ENCODE assay signal across 8 mouse cellular contexts in the genomic region with DNA sequence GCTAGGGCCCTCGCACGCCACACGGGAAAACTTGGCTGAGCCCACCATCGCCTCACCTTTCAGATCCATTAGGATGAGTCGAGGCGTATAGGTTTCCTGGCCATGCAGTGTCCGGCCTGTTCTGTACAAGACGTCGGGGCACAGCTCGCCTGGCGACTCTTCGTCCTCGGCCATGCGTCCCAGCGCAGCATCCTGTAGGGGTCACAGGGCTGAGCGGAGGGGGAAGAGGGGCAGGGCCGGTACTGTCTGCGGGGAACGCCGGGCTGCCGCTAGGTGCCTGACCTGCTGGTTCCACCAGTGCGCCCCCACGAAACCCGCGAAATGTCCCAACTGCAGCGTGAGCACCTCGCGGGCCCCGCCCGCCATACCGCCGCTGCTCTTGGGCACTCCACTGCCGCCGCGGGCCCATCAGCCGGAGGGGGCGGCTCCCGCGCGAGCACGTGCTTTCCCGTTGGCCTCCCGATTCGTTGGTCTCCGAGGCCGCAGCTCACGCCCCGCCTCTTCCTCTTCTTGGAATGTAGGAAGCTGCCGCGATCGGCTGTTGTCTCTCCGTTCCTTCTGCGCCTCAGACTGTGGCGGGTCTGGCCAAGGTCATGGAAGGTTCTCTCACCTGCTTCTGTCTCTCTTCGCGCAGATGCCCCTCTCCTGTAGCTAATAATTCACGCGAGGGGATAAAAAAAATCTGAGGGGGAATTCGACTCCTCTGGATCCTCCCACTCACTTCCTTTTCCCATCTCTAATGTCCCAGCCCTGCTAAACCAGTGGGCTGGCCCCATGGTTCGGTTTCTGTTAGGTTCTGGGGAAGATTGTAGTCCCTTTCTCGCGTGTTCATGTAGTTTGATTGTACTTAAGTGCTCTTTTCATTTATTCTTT. TPM values are rescaled to one million over a fixed set of nuclear protein-coding genes. Genes with fewer than 3 reads are reported as not detected.
DNase-seq lines count a peak whose midpoint lies in the region; ATAC-seq and TF ChIP-seq lines count a peak whose summit lies in the region.

Msto1 (minus strand) TSS at position 489 of the 873 bp plus-strand sequence.

- peak within 1 kb of the TSS; percentile 74 for H3K4me2 ChIP-seq in kidney, embryonic 15.5 days

- peak within 1 kb of the TSS; percentile 75 for H3K9ac ChIP-seq in kidney, embryonic 15.5 days

- H3K36me3 ChIP-seq in heart, embryonic 10.5 days, result peaks cover 41% of the 10 kb centered on the region
- H3K36me3 ChIP-seq in kidney, embryonic 15.5 days, result peaks cover 38% of the 10 kb centered on the region

- H3K4me3 ChIP-seq in bone marrow macrophage, adult 2 months (ENCODE audit: insufficient read depth, low read length), result peak within 1 kb of the TSS; percentile 78
- H3K4me3 ChIP-seq in embryonic fibroblast, embryonic 13.5 days (ENCODE audit: insufficient read depth, low read length), result peak within 1 kb of the TSS; percentile 84
- H3K4me3 ChIP-seq in heart, embryonic 10.5 days, result peak within 1 kb of the TSS; percentile 88
- peak within 1 kb of the TSS; percentile 80 for H3K4me3 ChIP-seq in kidney, embryonic 15.5 days (replicated peaks)

- no peaks in the 10 kb centered on the region for H3K27me3 ChIP-seq in heart, embryonic 10.5 days (ENCODE audit: insufficient read depth, poor library complexity, severe bottlenecking)
- no peaks in the 10 kb centered on the region for H3K27me3 ChIP-seq in kidney, embryonic 15.5 days

- DNase-seq in A20 (ENCODE audit: low read depth, low spot score) (peak; percentile 95), liver (peak; percentile 94)
- peak; percentile 97 for DNase-seq in heart, embryonic 10.5 days (ENCODE audit: low spot score)
- peak; percentile 92 to 96 for DNase-seq in spleen, postnatal 4 days (ENCODE audit: low spot score in 2 of 2)

- peak within 1 kb of the TSS; percentile 70 for H3K27ac ChIP-seq in bone marrow macrophage, adult 2 months (ENCODE audit: insufficient read depth, low read depth, low read length)
- peak within 1 kb of the TSS; percentile 94 for H3K27ac ChIP-seq in embryonic fibroblast, embryonic 13.5 days (ENCODE audit: insufficient read depth, low read length)
- H3K27ac ChIP-seq in heart, embryonic 10.5 days, result peak within 1 kb of the TSS; percentile 94
- H3K27ac ChIP-seq in kidney, embryonic 15.5 days, result peak within 1 kb of the TSS; percentile 93

- peaks cover 5% of the 10 kb centered on the region; the same call in 1 of the 2 replicates for H3K4me1 ChIP-seq in bone marrow macrophage, adult 2 months (ENCODE audit: control insufficient read depth, insufficient read depth, low read length)
- H3K4me1 ChIP-seq in embryonic fibroblast, embryonic 13.5 days (ENCODE audit: control insufficient read depth, insufficient read depth, low read length), result no peaks in the 10 kb centered on the region
- peaks cover 27% of the 10 kb centered on the region; the same call in 1 of the 2 replicates for H3K4me1 ChIP-seq in heart, embryonic 10.5 days
- H3K4me1 ChIP-seq in kidney, embryonic 15.5 days, result peaks cover 18% of the 10 kb centered on the region

- no peak; the same call in 1 of the 2 replicates for TF ChIP-seq POLR2A in bone marrow macrophage, adult 2 months (IDR thresholded peaks at IDR 0.05; ENCODE audit: borderline replicate concordance, low read depth, low read length)
- peak; percentile 91 for TF ChIP-seq POLR2A in embryonic fibroblast, embryonic 13.5 days (IDR thresholded peaks at IDR 0.05; ENCODE audit: low read depth, low read length)

- under 1% methylated on average over 62 of the region's 62 CpGs for WGBS in heart, embryonic 10.5 days
- WGBS in kidney, embryonic 15.5 days, result under 1% methylated on average over 62 of the region's 62 CpGs

- ATAC-seq in kidney, embryonic 15.5 days (replicated peaks; ENCODE audit: low FRiP score), result peak; percentile 97
- ATAC-seq in monocyte, adult 5-6 weeks (replicated peaks; ENCODE audit: insufficient number of reproducible peaks, low FRiP score, low TSS enrichment, poor library complexity, severe bottlenecking), result peak; percentile 95

- TF ChIP-seq CTCF in bone marrow macrophage, adult 2 months (IDR thresholded peaks at IDR 0.05; ENCODE audit: low read depth, low read length), result no peak
- no peak for TF ChIP-seq CTCF in embryonic fibroblast, embryonic 13.5 days (IDR thresholded peaks at IDR 0.05; ENCODE audit: borderline replicate concordance, insufficient read depth, low read length)

- H3K9me3 ChIP-seq in heart, embryonic 10.5 days, result no peaks in the 10 kb centered on the region
- H3K9me3 ChIP-seq in kidney, embryonic 15.5 days (replicated peaks), result no peaks in the 10 kb centered on the region

RNA-seq across cellular contexts. Expression of gene Msto1, which starts in this region (rescaled TPM):
- 10.1 and 11.8 TPM in 2 replicates for polyA plus RNA-seq in bone marrow macrophage, adult 2 months (2012; ENCODE audit: insufficient read depth, insufficient read length, missing spikeins)
- 21.5 and 27.5 TPM in 2 replicates for polyA plus RNA-seq in embryonic fibroblast, embryonic 13.5 days (2011; ENCODE audit: insufficient read length, low read depth, missing spikeins)
- polyA plus RNA-seq in heart, embryonic 10.5 days (2016; fragmentation: Nextera tagmentation; extraction: Ambion mirVana), result 74.1 and 75.9 TPM in 2 replicates
- polyA plus RNA-seq in kidney, embryonic 15.5 days (2015; fragmentation: Nextera tagmentation; extraction: Ambion mirVana), result 51.5 and 59.1 TPM in 2 replicates
- 8.1 to 11.7 TPM (median 11.6 TPM) in 3 replicates for total RNA-seq in monocyte, adult 5-6 weeks (2017)

Comparison
In these comparisons a context has a peak if more than half of its experiments do, and no peak if none do; other contexts are left out.
1. Peak in every context shown above with its lines: DNase-seq, ATAC-seq, H3K4me3 ChIP-seq and H3K27ac ChIP-seq.